8 mouse cellular contexts compared by ENCODE assay signal in genomic region chr1:119292216-119292615, GRCm38 (mm10).
DNase-seq lines count a peak whose midpoint lies in the region; ATAC-seq lines count a peak whose summit lies in the region.

No protein-coding gene starts in this region.

- ATAC-seq in megakaryocyte, adult 5-6 weeks (ENCODE audit: poor library complexity, severe bottlenecking): no peak

- DNase-seq in left cerebral cortex, postnatal 4 days: peak; percentile 91
- DNase-seq in left cerebral cortex, adult 11 months (ENCODE audit: low spot score): no peak
- peak; percentile 99 for DNase-seq in cerebellum, adult 11 months
- peak; percentile 33 to 61 for DNase-seq in heart, adult 9 months (ENCODE audit: low spot score in 2 of 2)
- DNase-seq in ovary, postnatal 36 days (ENCODE audit: low spot score): peak; percentile 66
- no peak for DNase-seq in retina, postnatal 1 day
- DNase-seq in thymus, postnatal 0 days (ENCODE audit: low spot score): no peak

- intact Hi-C loops in left cerebral cortex, postnatal 4 days (cut with DNase I): no loop called here

Comparison
In these comparisons a context has a peak if more than half of its experiments do, and no peak if none do; other contexts are left out.
1. DNase-seq: peak in left cerebral cortex, postnatal 4 days (single experiment), cerebellum, adult 11 months (single experiment), heart, adult 9 months (2 of 2) and ovary, postnatal 36 days (single experiment); none in left cerebral cortex, adult 11 months (single experiment), retina, postnatal 1 day (single experiment) and thymus, postnatal 0 days (single experiment).